Mouse (Mus musculus) heart, embryonic 14.5 days (tissue): ENCODE data around the gene Klhl9. TPM values are rescaled to one million over a fixed set of nuclear protein-coding genes. Genes with fewer than 3 reads are reported as not detected.

Experiments used
- ATAC-seq: fragments of 200-750 bp; cut with Nextera tagmentation; 2 replicates; pipeline ENCODE4 v1.8.0; 2017; ENCODE audit warnings: low read depth, moderate TSS enrichment; ENCODE audit not compliant: insufficient number of reproducible peaks, insufficient read depth, low FRiP score
- H3K27ac ChIP-seq, 2 experiments: fragments of 200-500 bp in 1 of 2; fragments of 300-500 bp in 1 of 2; sonication (generic) in 1 of 2; replicated peaks in 1 of 2; 2 replicates each; pipeline ENCODE4 v1.5.1; 2012 to 2014; ENCODE audit warnings: low read depth in 2 of 2, low read length in 2 of 2, control low read depth in 1 of 2, mild to moderate bottlenecking in 1 of 2, mixed read lengths in 1 of 2; ENCODE audit not compliant: control insufficient read depth in 1 of 2, insufficient read depth in 1 of 2
- H3K27me3 ChIP-seq: fragments of 300-500 bp; sonication (generic); 2 replicates; pipeline ENCODE4 v1.6.1; 2014; ENCODE audit warnings: mild to moderate bottlenecking, low read length, control low read depth; ENCODE audit not compliant: control insufficient read depth, insufficient read depth
- H3K36me3 ChIP-seq: fragments of 300-500 bp; sonication (generic); 2 replicates; pipeline ENCODE4 v1.6.1; 2014; ENCODE audit warnings: mild to moderate bottlenecking, control low read depth, low read length, mixed read lengths; ENCODE audit not compliant: control insufficient read depth, insufficient read depth
- H3K4me1 ChIP-seq, 2 experiments: fragments of 200-500 bp in 1 of 2; fragments of 300-500 bp in 1 of 2; sonication (generic) in 1 of 2; 2 replicates each; pipeline ENCODE4 v1.6.1; 2012 to 2014; ENCODE audit warnings: low read length in 2 of 2, control low read depth in 1 of 2, mixed read lengths in 1 of 2; ENCODE audit not compliant: control insufficient read depth in 2 of 2, insufficient read depth in 2 of 2
- H3K4me2 ChIP-seq: fragments of 300-500 bp; sonication (generic); 2 replicates; pipeline ENCODE4 v1.6.1; 2014; ENCODE audit warnings: mild to moderate bottlenecking, low read length
- H3K4me3 ChIP-seq, 2 experiments: fragments of 200-500 bp in 1 of 2; fragments of 300-500 bp in 1 of 2; sonication (generic) in 1 of 2; 2 replicates each; pipeline ENCODE4 v1.5.1; 2012 to 2014; ENCODE audit warnings: low read length in 2 of 2, mild to moderate bottlenecking in 2 of 2, control low read depth in 1 of 2, low read depth in 1 of 2, moderate library complexity in 1 of 2; ENCODE audit not compliant: control insufficient read depth in 1 of 2, insufficient read depth in 1 of 2
- H3K9ac ChIP-seq: fragments of 300-500 bp; sonication (generic); 2 replicates; pipeline ENCODE4 v1.6.1; 2014; ENCODE audit warnings: mild to moderate bottlenecking, low read length
- H3K9me3 ChIP-seq: fragments of 300-500 bp; sonication (generic); 2 replicates; pipeline ENCODE4 v1.6.1; 2016; ENCODE audit warnings: low read length, control low read depth; ENCODE audit not compliant: control insufficient read depth
- WGBS: fragments of 180-500 bp; shearing (Covaris S2); extraction: QIAGEN DNeasy Blood & Tissue Kit; methylation state at CpG from one replicate; pipeline ENCODE4 v1.1.7; 2014; 5-methylcytosine and 5-hydroxymethylcytosine counted together
- polyA plus RNA-seq: library from polyadenylated mRNA; unstranded; fragments of >200 nt; fragmentation: Nextera tagmentation; extraction: Ambion mirVana; gene quantifications from 2 replicates; pipeline ENCODE4 v1.2.1, GENCODE M21; 2014

Gene Klhl9
- polyA plus RNA-seq, 1 experiment from 2014 or later, result 108 TPM

- no peaks in the 10 kb centered on the region for H3K9me3 ChIP-seq
- no peaks in the 10 kb centered on the region for H3K4me1 ChIP-seq
- no peak for ATAC-seq
- H3K4me3 ChIP-seq, result no peak overlapping the region
- no peak overlapping the region for H3K9ac ChIP-seq
- H3K27ac ChIP-seq, result no peak overlapping the region
- H3K36me3 ChIP-seq, result no peaks in the 10 kb centered on the region
- 97% methylated on average over 1 of the region's 1 CpGs for WGBS
- no peaks in the 10 kb centered on the region for H3K27me3 ChIP-seq
- no peak overlapping the region for H3K4me2 ChIP-seq
Measured at GRCm38 (mm10) chr4:88707128-88707826, 15.0 kb downstream of the Klhl9 start.

GRCm38 (mm10) chr4:88705924-88706323 lies 16.3 kb downstream of the Klhl9 start:
- Histone ChIP-seq H3K27ac (no peak overlapping the region), H3K27me3 (no peaks in the 10 kb centered on the region), H3K4me1 (no peaks in the 10 kb centered on the region), H3K4me2 (no peak overlapping the region), H3K36me3 (no peaks in the 10 kb centered on the region), H3K9me3 (no peaks in the 10 kb centered on the region), H3K4me3 (no peak overlapping the region), H3K9ac (no peak overlapping the region)
- 23% methylated on average over 3 of the region's 3 CpGs for WGBS
- no peak for ATAC-seq

- Histone ChIP-seq H3K4me3 (no peak overlapping the region), H3K36me3 (no peaks in the 10 kb centered on the region), H3K27ac (no peak overlapping the region), H3K9me3 (no peaks in the 10 kb centered on the region), H3K9ac (no peak overlapping the region), H3K27me3 (no peaks in the 10 kb centered on the region), H3K4me1 (no peaks in the 10 kb centered on the region), H3K4me2 (no peak overlapping the region)
- no peak for ATAC-seq
- 67% methylated on average over 1 of the region's 1 CpGs for WGBS
Measured at GRCm38 (mm10) chr4:88699301-88699700, 23.0 kb downstream of the Klhl9 start.

- H3K4me3 ChIP-seq, result no peak overlapping the region
- 76% methylated on average over 5 of the region's 5 CpGs for WGBS
- no peak for ATAC-seq
- H3K4me2 ChIP-seq, result no peak overlapping the region
- H3K9ac ChIP-seq, result no peak overlapping the region
- H3K36me3 ChIP-seq, result no peaks in the 10 kb centered on the region
- no peaks in the 10 kb centered on the region for H3K27me3 ChIP-seq
- no peaks in the 10 kb centered on the region for H3K4me1 ChIP-seq
- no peaks in the 10 kb centered on the region for H3K9me3 ChIP-seq
- H3K27ac ChIP-seq, result no peak overlapping the region
Measured at GRCm38 (mm10) chr4:88698781-88699180, 23.5 kb downstream of the Klhl9 start.

- 77% methylated on average over 4 of the region's 4 CpGs for WGBS
Measured at GRCm38 (mm10) chr4:88697753-88698152, 24.5 kb downstream of the Klhl9 start.

GRCm38 (mm10) chr4:88697108-88697507 lies 25.2 kb downstream of the Klhl9 start:
- Histone ChIP-seq H3K9me3 (no peaks in the 10 kb centered on the region), H3K27ac (no peak overlapping the region), H3K4me1 (no peaks in the 10 kb centered on the region), H3K9ac (no peak overlapping the region), H3K4me2 (no peak overlapping the region), H3K36me3 (no peaks in the 10 kb centered on the region), H3K4me3 (no peak overlapping the region), H3K27me3 (no peaks in the 10 kb centered on the region)
- ATAC-seq, result no peak
- 57% methylated on average over 6 of the region's 6 CpGs for WGBS

More at GRCm38 (mm10) chr4:88697753-88698152, 24.5 kb downstream of the Klhl9 start:
- Histone ChIP-seq H3K4me1 (no peaks in the 10 kb centered on the region), H3K9ac (no peak overlapping the region), H3K4me2 (no peak overlapping the region), H3K27ac (no peak overlapping the region), H3K36me3 (no peaks in the 10 kb centered on the region), H3K27me3 (no peaks in the 10 kb centered on the region), H3K4me3 (no peak overlapping the region), H3K9me3 (no peaks in the 10 kb centered on the region)
- ATAC-seq, result no peak

GRCm38 (mm10) chr4:88696237-88696884 lies 25.9 kb downstream of the Klhl9 start:
- WGBS, result 24% methylated on average over 3 of the region's 3 CpGs
- no peaks in the 10 kb centered on the region for H3K4me1 ChIP-seq
- H3K9ac ChIP-seq, result no peak overlapping the region
- H3K4me3 ChIP-seq, result no peak overlapping the region
- no peaks in the 10 kb centered on the region for H3K27me3 ChIP-seq
- no peak overlapping the region for H3K4me2 ChIP-seq
- H3K9me3 ChIP-seq, result no peaks in the 10 kb centered on the region
- peak; percentile 71; the same call in 1 of the 2 replicates for ATAC-seq
- H3K36me3 ChIP-seq, result no peaks in the 10 kb centered on the region
- H3K27ac ChIP-seq, result no peak overlapping the region
